Mouse (Mus musculus): ENCODE measurements around the gene Smco3. TPM values are rescaled to one million over a fixed set of nuclear protein-coding genes. Genes with fewer than 3 reads are reported as not detected.

Smco3 gene
- polyA plus RNA-seq, 1 experiment from 2014 or later: not detected

DNA sequence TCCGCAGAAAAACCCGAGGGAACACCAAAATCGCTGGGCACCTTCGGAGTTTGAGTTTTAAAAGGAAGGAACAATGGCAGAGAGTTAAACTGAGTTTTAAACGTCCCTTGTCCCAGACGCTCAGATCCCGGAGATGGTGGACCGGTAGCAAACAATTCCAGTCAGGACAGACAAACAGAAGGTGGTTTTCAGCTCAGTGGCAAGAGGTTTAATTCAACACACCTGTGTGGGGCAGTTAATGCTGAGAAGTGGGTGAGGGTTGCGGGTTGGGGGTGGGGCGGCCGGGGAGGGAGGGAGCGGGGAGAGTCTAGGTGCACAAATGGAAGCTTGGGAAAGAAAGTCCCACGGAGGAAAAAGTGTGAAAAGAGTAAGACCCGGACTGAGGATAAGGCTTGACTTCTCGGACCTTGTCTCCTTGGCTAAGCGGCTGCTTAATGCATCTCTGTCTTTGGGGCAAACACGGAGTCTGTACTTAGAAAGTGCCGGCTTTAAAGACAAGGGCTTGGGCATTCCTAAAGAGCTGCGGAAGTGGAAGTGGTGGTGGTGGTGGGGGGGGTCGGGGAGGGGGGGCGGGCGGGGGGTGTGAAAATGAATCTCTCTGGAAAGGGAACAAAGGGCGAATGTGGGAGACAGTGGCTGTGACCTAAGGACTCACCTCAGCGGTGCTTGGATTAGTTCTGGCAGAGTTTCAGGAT lies 41.3 kb downstream of the Smco3 start:
- H3K36me3 ChIP-seq: no peaks in the 10 kb centered on the region
- ATAC-seq (ENCODE audit: insufficient number of reproducible peaks, low FRiP score): no peak

GRCm38 (mm10) chr6:136792884-136793758 lies 42.1 kb downstream of the Smco3 start:
- Histone ChIP-seq H3K4me2 (peak overlapping the region; percentile 91), H3K4me3 (peak overlapping the region; percentile 60), H3K9ac (peak overlapping the region; percentile 69), H3K36me3 (no peaks in the 10 kb centered on the region), H3K27ac (ENCODE audit: poor library complexity, severe bottlenecking) (no peak overlapping the region), H3K4me1 (replicated peaks) (peaks cover 10% of the 10 kb centered on the region), H3K9me3 (replicated peaks) (no peaks in the 10 kb centered on the region), H3K27me3 (replicated peaks) (no peaks in the 10 kb centered on the region)
- WGBS: 27% methylated on average over 16 of the region's 16 CpGs
- ATAC-seq (ENCODE audit: insufficient number of reproducible peaks, low FRiP score): no peak

More for the DNA sequence above, 41.3 kb downstream of the Smco3 start:
- H3K27ac ChIP-seq (ENCODE audit: poor library complexity, severe bottlenecking): no peak overlapping the region
- no peaks in the 10 kb centered on the region for H3K27me3 ChIP-seq (replicated peaks)
- peaks cover 10% of the 10 kb centered on the region for H3K4me1 ChIP-seq (replicated peaks)
- H3K4me2 ChIP-seq: peak overlapping the region; percentile 91
- peak overlapping the region; percentile 69 for H3K9ac ChIP-seq
- peak overlapping the region; percentile 60 for H3K4me3 ChIP-seq
- under 1% methylated on average over 22 of the region's 24 CpGs for WGBS
- no peaks in the 10 kb centered on the region for H3K9me3 ChIP-seq (replicated peaks)

- Histone ChIP-seq H3K36me3 (no peaks in the 10 kb centered on the region), H3K4me3 (no peak overlapping the region), H3K9ac (no peak overlapping the region), H3K27me3 (replicated peaks) (no peaks in the 10 kb centered on the region), H3K27ac (ENCODE audit: poor library complexity, severe bottlenecking) (no peak overlapping the region), H3K4me2 (no peak overlapping the region), H3K9me3 (replicated peaks) (no peaks in the 10 kb centered on the region), H3K4me1 (replicated peaks) (peaks cover 10% of the 10 kb centered on the region)
- 60% methylated on average over 5 of the region's 5 CpGs for WGBS
- ATAC-seq (ENCODE audit: insufficient number of reproducible peaks, low FRiP score): no peak
These were observed 45.8 kb downstream of the Smco3 start for GRCm38 (mm10) chr6:136789391-136789971.

DNA sequence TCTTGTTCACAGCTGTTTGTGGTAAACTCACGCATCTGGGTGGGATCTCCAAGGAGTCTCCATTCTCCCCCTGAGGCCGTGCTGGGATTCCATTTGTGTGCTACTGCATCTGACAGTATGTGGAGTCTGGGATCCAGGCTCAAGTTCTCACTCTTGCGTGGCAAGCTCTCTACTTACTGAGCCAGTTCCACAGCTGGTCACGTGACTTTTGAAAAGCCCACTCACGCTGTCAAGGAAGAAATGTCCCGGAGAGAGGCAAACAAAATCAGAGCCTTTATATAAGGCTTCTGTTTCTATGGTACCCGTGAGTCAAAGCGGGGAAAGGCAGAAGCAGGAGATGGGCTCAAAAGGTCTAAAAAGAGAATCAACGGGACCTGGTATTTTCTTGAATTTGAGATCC lies 52.5 kb downstream of the Smco3 start:
- H3K9ac ChIP-seq: no peak overlapping the region
- H3K9me3 ChIP-seq (replicated peaks): 0 out of 2 replicates have a peak, but pooled peaks cover 3% of the 10 kb centered on the region
- ATAC-seq (ENCODE audit: insufficient number of reproducible peaks, low FRiP score): no peak
- no peaks in the 10 kb centered on the region; the same call in 1 of the 2 replicates for H3K27me3 ChIP-seq (replicated peaks)
- no peak overlapping the region for H3K27ac ChIP-seq (ENCODE audit: poor library complexity, severe bottlenecking)
- H3K4me1 ChIP-seq (replicated peaks): no peaks in the 10 kb centered on the region
- no peak overlapping the region for H3K4me2 ChIP-seq
- H3K4me3 ChIP-seq: no peak overlapping the region
- WGBS: 82% methylated on average over 9 of the region's 9 CpGs
- no peaks in the 10 kb centered on the region for H3K36me3 ChIP-seq

DNA sequence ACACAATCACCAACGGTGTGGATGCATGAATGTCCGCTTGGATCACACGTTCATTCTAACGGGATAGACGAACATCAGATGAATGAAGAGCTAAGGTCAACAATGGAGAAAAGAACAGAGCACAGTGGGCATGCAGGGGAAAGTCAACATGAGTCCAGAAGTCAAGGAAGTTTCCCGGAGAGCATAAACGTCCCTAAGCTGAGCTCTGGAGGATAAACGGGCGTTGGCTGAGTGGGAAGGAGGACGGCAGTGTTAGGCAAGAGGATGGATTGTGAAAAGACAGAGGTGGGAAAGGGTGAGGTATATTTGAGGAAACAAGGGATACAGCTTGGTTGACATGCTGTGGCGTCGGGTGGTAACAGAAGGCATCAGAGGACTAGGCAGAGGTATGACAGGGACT lies 53.1 kb downstream of the Smco3 start:
- no peaks in the 10 kb centered on the region for H3K4me1 ChIP-seq (replicated peaks)
- no peak overlapping the region for H3K27ac ChIP-seq (ENCODE audit: poor library complexity, severe bottlenecking)
- H3K4me2 ChIP-seq: no peak overlapping the region
- no peak overlapping the region for H3K9ac ChIP-seq
- no peaks in the 10 kb centered on the region; the same call in 1 of the 2 replicates for H3K27me3 ChIP-seq (replicated peaks)
- WGBS: 82% methylated on average over 12 of the region's 12 CpGs
- no peak overlapping the region for H3K4me3 ChIP-seq
- no peaks in the 10 kb centered on the region for H3K36me3 ChIP-seq
- no peak for ATAC-seq (ENCODE audit: insufficient number of reproducible peaks, low FRiP score)
- 0 out of 2 replicates have a peak, but pooled peaks cover 3% of the 10 kb centered on the region for H3K9me3 ChIP-seq (replicated peaks)

GRCm38 (mm10) chr6:136781377-136781986 lies 53.8 kb downstream of the Smco3 start, which contains the start of gene Gucy2c:
TSS of gene Gucy2c (minus strand) at chr6:136781765.
- 75% methylated on average over 20 of the region's 20 CpGs for WGBS
- H3K36me3 ChIP-seq: no peaks in the 10 kb centered on the region
- ATAC-seq (ENCODE audit: insufficient number of reproducible peaks, low FRiP score): no peak
- no peak within 1 kb of the TSS for H3K4me2 ChIP-seq
- H3K27me3 ChIP-seq (replicated peaks): no peaks in the 10 kb centered on the region; the same call in 1 of the 2 replicates
- H3K9me3 ChIP-seq (replicated peaks): 0 out of 2 replicates have a peak, but pooled peaks cover 3% of the 10 kb centered on the region
- no peak within 1 kb of the TSS for H3K4me3 ChIP-seq
- H3K9ac ChIP-seq: no peak within 1 kb of the TSS
- H3K4me1 ChIP-seq (replicated peaks): no peaks in the 10 kb centered on the region
- no peak within 1 kb of the TSS for H3K27ac ChIP-seq (ENCODE audit: poor library complexity, severe bottlenecking)

Small RNA genes lying within 50 kb of the gene (microRNA-seq; reads per million reads assigned to microRNA genes)
- gene Gm44364: not detected

Other genes starting within 250 kb of the Smco3 start
- gene Plbd1, start 173.5 kb downstream of the Smco3 start, polyA plus RNA-seq (2016; fragmentation: Nextera tagmentation; extraction: Ambion mirVana): 6.0 and 6.1 TPM in 2 replicates
- 0.06 TPM in 1 of 2 replicates, not detected in the other for gene Gucy2c, start 53.7 kb downstream of the Smco3 start, polyA plus RNA-seq (2016; fragmentation: Nextera tagmentation; extraction: Ambion mirVana)
- 0.41 and 0.45 TPM in 2 replicates for gene Hist4h4, start 31.0 kb downstream of the Smco3 start, polyA plus RNA-seq (2016; fragmentation: Nextera tagmentation; extraction: Ambion mirVana)
- gene H2afj, start 27.2 kb downstream of the Smco3 start, polyA plus RNA-seq (2016; fragmentation: Nextera tagmentation; extraction: Ambion mirVana): 85.2 and 86.2 TPM in 2 replicates
- 1.5 and 2.0 TPM in 2 replicates for gene BC049715, start 7.8 kb downstream of the Smco3 start, polyA plus RNA-seq (2016; fragmentation: Nextera tagmentation; extraction: Ambion mirVana)
- gene Wbp11, start 7.2 kb downstream of the Smco3 start, polyA plus RNA-seq (2016; fragmentation: Nextera tagmentation; extraction: Ambion mirVana): 90.5 and 91.8 TPM in 2 replicates
- gene Art4, start 22.3 kb upstream of the Smco3 start, polyA plus RNA-seq (2016; fragmentation: Nextera tagmentation; extraction: Ambion mirVana): 21.8 and 22.5 TPM in 2 replicates
- gene Mgp, start 40.4 kb upstream of the Smco3 start, polyA plus RNA-seq (2016; fragmentation: Nextera tagmentation; extraction: Ambion mirVana): 139 TPM in 2 replicates
- gene Erp27, start 86.7 kb upstream of the Smco3 start, polyA plus RNA-seq (2016; fragmentation: Nextera tagmentation; extraction: Ambion mirVana): 0.98 and 1.0 TPM in 2 replicates
- gene Pde6h, start 88.4 kb upstream of the Smco3 start, polyA plus RNA-seq (2016; fragmentation: Nextera tagmentation; extraction: Ambion mirVana): 0.22 TPM in 1 of 2 replicates, not detected in the other
- gene Arhgdib, start 106.4 kb upstream of the Smco3 start, polyA plus RNA-seq (2016; fragmentation: Nextera tagmentation; extraction: Ambion mirVana): 93.8 and 99.8 TPM in 2 replicates